Mouse (Mus musculus): ENCODE results near the gene Mapk8ip1.
A peak's percentile ranks its signal among the peaks of the same experiment; 100 is the strongest.
"Not testable (repeated sequence)": the region's sequence is repeated elsewhere in the genome, so short reads cannot be mapped to it uniquely, and the experiment has no call there.

Gene Mapk8ip1

DNA sequence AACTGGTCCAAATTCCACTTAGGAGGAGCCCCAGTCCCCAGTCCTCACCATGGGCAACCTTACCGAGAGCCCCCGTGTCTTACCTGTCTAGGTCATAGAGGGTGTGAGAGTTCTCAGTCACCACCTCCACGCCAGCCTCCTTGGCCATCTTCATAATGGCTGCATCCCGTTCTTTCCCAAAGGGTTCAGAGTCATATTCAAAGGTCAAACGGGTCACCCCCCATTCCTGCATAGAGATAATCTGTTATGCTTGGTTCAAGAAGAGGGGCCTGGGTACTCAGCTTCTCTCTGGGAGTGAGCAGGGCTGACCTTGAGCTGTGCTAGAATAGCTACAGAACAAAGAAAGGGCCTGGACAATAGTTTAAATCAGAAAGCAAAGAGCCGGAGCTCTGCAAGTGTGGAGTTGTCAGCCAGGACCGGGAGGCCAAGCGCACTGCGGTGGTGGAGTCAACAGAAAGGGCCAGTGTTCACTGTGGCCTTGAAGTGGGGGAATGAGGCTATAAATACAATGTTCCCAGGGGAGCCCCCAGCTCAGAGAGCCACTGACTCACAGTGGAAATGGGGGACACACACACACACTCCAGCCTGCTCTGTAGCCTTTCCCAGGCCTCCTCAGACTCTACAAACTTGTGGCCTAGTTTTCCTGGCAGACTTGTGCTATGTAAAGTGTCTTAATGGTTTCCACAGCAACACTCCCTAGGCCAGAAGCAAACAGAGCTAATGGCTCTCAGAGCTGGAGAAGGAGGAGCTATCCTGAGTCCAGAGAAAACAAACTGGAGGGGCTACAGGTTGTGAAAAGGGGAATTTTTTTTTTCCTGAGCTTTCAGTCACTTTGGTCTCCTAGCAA lies 23.6 kb upstream of the Mapk8ip1 start:
- DNase-seq (ENCODE audit: inconsistent ontology term): peak; percentile 86

DNA sequence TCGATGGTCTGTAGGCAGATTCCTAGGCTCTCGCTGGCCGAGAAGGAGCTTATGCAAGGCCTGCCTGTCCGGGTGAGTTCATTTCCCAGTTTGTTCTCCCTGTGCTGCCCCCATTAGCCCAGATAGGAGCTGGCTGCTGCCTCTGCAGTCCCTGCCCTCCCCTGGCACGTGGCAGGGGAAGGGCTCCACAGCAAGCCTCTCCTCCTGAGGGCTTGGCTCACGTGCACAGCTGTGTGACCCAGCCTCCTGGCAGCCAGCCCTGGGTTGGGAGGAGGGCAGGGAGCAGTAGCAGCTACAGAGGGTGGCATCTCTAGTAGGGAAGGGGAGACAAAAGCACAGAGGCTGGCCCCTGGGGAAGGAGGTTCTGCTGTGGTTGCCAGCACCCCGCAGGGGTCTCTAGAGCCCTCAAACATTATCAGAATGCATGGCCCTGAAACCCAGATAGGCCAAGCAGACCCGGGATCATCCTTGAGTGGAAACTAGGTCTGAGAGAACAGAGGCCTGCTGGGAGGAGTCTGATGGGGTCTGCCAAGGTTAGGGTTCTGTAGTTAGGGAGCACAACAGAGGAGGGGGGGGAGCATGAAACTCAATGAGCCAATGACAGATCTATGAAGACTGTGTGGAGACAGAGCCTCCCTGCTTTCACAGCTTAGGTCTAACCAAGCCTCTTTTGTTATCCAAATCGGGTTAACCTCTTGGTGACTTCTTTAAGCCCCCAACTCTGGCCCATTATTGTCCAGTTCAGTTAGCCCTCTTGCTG lies 22.8 kb upstream of the Mapk8ip1 start:
- peak; percentile 97 for DNase-seq (ENCODE audit: inconsistent ontology term)

- no peak for DNase-seq (ENCODE audit: inconsistent ontology term)
Measured at GRCm38 (mm10) chr2:92423156-92423555, 22.1 kb upstream of the Mapk8ip1 start.

- DNase-seq (ENCODE audit: inconsistent ontology term): no peak
Measured at GRCm38 (mm10) chr2:92422388-92423135, 21.5 kb upstream of the Mapk8ip1 start.

DNA sequence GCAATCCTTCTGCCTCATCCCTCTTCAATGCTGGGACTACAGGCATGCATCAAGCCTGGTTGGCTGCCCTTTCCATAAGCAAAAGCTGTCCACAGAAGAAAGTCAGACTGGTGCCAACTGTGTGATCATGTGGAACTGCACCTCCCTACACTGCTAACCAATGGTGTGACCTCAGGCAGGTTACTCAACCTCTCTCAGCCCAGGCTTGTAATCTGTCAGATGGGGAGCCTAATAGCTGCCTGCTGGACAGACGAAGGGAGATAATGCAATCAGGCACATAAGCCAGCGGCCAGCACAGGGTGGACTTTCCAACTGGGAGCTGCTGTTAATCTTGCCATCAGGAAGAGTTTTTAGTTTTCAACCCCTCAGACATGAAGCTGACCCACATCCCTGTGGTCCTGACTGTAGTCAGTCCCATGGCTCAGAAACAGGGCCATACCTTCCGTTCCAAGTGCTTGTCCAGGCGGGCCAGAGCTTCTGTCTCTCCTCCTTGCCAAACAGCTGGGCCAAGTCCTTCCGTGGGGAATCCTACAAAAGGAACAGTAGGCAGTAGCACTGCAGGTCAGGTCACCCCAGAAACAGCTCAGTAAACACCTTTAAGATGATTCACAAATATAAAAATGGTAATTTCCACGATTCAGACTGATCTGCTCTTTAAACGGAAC lies 20.8 kb upstream of the Mapk8ip1 start:
- no peak for DNase-seq (ENCODE audit: inconsistent ontology term)

- DNase-seq (ENCODE audit: inconsistent ontology term): no peak
Measured at GRCm38 (mm10) chr2:92411705-92412104, 10.6 kb upstream of the Mapk8ip1 start.

DNA sequence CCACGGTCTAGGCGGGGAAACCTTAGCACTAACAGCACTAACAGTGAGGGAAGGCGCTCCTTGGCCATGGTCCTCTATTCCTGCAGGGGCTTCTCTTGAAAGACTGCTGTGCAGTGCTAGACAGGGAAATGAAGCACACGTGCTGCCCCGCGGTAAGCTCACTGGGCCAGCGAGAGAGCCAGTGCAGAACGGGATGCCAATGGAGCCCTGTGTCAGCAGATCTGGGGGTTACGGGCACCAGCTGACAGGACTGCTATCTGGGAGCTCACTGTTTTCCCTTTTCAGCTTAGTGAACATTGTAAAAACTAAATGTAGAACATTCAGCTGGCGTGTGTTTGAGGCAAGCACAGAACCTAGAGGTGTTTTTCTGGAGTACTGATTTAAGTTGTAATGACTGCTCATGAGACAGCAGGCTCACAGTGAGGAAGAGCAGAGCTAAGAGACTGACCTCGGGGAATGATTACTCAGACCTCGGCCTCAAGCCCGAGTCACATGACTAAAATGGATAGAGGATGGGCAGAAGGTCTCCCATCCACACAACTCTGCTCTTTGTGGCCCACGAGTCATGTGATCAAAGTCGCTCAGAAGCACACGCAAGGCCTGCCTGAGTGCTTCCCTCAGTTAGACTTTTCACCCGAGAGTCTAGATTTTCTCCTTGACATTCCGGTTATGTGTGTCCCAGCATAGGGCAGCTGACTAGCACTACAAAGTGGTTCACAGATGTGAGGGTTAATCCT lies 7.4 kb upstream of the Mapk8ip1 start:
- no peak for DNase-seq (ENCODE audit: inconsistent ontology term)

DNA sequence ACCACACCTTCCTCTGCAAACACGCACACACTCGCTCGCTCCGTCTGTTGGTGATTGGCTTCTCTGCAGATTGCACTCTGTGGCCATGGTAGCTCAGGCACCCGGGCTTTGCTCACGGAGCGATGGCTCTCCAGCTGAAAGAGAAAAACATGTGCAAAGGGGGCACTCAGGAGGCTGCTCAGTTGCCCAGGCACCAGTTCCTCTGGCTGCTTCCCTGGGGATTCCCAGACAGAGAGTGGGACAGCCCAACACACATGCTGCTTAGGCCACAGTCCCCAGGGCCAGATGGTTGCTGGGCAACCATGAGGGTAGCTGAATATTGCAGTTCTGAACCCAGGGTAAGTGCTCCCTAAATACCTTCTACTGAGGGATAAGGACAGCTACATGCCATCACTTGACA lies 4.6 kb upstream of the Mapk8ip1 start:
- no peak for DNase-seq (ENCODE audit: inconsistent ontology term)

- no peak for DNase-seq (ENCODE audit: inconsistent ontology term)
Measured at GRCm38 (mm10) chr2:92404737-92405136, 3.7 kb upstream of the Mapk8ip1 start.

- DNase-seq (ENCODE audit: inconsistent ontology term): no peak
Measured at GRCm38 (mm10) chr2:92403776-92404319, 2.8 kb upstream of the Mapk8ip1 start.

- DNase-seq (ENCODE audit: inconsistent ontology term): no peak
Measured at GRCm38 (mm10) chr2:92402591-92403326, 1.7 kb upstream of the Mapk8ip1 start.

DNA sequence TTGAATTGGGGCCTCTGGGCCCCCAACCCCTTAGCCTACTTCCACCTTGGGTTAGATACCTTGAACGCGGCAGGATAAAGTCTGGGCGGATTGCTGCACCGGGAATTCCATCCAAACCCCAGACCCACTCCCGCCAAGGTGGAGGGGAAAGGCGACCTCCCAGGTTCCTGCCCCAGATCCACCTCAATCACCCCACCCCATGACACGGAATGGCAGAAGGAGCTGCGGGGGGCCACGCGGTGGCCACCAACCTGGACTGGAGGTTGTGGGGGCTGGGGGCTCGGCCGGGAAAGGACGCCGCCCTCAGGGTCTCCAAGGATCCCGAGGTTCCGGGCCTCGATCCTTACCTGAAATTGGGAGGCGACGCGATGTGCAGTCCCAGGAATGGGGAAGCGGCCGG lies 381 bp downstream of the Mapk8ip1 start:
- no peak for DNase-seq (ENCODE audit: inconsistent ontology term)

DNA sequence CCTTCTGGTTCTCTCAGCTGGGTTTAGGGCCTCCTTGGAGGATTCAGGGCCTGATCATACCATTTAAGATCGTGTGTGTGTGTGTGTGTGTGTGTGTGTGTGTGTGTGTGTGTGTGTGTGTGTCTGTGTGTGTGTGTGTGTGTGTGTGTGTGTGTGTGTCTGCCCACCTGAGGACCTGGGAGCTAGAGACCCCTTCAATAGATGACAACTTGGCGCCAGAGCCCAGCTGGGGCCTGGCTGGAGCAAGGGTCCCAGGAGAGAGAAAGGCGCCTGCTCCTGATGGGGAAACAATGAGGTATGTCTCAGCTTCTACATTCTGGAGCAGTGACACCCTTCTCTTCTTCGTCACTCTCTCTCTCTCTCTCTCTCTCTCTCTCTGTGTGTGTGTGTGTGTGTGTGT lies 1.2 kb downstream of the Mapk8ip1 start:
- not testable (repeated sequence) for DNase-seq (ENCODE audit: inconsistent ontology term)

DNA sequence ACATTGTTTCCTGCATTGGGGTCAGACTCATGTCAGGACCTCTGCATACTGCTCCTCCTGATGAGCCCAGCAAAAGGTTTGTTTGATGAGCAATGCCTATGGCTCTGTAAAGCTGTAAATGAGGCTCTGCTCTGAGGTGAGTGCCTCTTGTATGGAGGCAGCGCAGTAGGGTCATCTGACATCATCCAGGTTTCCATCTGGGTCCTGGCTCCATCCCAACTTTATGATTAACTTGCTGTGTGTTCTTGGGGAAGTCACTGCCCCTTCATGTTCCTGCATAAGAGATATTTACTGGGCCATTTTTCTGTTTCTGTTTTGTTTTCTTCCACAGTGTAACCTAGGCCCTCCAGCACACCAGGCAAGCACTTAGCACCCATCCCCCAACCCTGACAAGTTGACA lies 3.6 kb downstream of the Mapk8ip1 start:
- no peak for DNase-seq (ENCODE audit: inconsistent ontology term)

DNA sequence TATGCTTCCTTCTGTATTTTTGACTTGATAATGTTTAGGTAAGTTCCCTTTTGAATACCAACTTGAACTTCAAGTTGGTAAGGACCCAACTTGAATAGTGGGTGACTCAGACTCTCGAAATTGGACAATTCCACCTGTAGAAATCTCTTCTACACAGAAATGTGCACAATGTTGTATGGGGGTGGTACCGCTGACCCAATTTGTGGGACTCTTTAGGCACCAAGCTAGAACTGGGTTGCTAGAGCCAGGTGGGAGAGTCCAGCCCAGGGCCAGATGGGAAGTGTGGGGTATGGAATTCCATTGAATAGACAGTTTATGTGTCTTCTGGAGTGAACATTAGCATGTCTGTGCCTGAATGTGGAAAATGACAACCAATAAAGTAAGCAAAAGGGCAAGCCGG lies 5.5 kb downstream of the Mapk8ip1 start:
- no peak for DNase-seq (ENCODE audit: inconsistent ontology term)

GRCm38 (mm10) chr2:92392318-92393264 lies 8.5 kb downstream of the Mapk8ip1 start:
- peak; percentile 66 for DNase-seq (ENCODE audit: inconsistent ontology term)

DNA sequence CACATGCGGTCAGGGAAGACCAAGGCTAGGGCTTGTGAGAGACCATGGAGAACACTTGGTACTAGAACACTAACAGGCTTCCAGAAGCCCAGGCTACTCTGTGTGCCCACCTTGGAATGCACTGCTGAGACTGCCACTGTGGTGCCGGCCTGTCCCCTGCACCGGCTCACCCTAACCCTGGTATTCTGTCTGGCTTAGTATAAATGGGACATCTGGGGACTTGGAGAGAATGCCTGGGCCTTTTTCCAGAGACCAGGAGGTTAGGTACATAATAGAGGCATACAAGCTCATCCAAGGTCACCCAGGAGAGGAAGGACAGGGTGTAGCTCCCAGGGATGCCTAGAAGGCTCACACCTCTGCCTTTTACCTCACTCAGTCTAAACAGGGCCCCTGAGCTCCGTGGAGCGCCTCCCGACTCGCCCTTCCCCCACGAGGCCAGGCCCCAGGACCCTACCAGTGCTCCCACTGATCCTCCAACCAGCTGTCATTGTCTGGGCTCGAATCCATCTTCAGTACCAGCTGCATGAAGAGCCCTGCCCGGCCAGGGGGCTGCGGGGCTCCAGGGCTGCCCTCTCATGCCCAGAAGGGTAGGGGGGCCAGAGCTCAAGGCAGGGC lies 9.3 kb downstream of the Mapk8ip1 start:
- DNase-seq (ENCODE audit: inconsistent ontology term): peak; percentile 37

- no peak for DNase-seq (ENCODE audit: inconsistent ontology term)
Measured at GRCm38 (mm10) chr2:92391116-92391515, 9.9 kb downstream of the Mapk8ip1 start.
